Mouse (Mus musculus) cerebellum, postnatal 4 days (tissue): ENCODE measurements around the gene Tff2.

Source experiments
- DNase-seq, 2 experiments: peaks; one replicate each; pipeline ENCODE4 v3.0.0; 2022; ENCODE audit warnings: low spot score in 2 of 2, mixed read lengths in 1 of 2

Tff2 gene

GRCm38 (mm10) chr17:31136291-31136690, 7.8 kb downstream of the Tff2 start:
- DNase-seq, result no peak

GRCm38 (mm10) chr17:31134913-31135312, 9.2 kb downstream of the Tff2 start:
- no peak for DNase-seq

- DNase-seq, result no peak
These were observed 10.3 kb downstream of the Tff2 start for GRCm38 (mm10) chr17:31133776-31134175.

- no peak for DNase-seq
These were observed 12.7 kb downstream of the Tff2 start for GRCm38 (mm10) chr17:31131269-31131821.

GRCm38 (mm10) chr17:31129452-31129851, 14.6 kb downstream of the Tff2 start, which contains the start of gene Tff3:
Gene Tff3 (minus strand): TSS chr17:31129646.
- DNase-seq, result no peak

GRCm38 (mm10) chr17:31128708-31129318, 15.3 kb downstream of the Tff2 start:
- no peak for DNase-seq

GRCm38 (mm10) chr17:31125548-31126266, 18.4 kb downstream of the Tff2 start:
- peak; percentile 47 to 82 for DNase-seq

- peak; percentile 54 to 75 for DNase-seq
These were observed 22.1 kb downstream of the Tff2 start for GRCm38 (mm10) chr17:31121975-31122374.

GRCm38 (mm10) chr17:31119429-31119828, 24.7 kb downstream of the Tff2 start:
- DNase-seq, result peak; percentile 64 to 82

GRCm38 (mm10) chr17:31117946-31118345, 26.1 kb downstream of the Tff2 start:
- DNase-seq, result no peak

- DNase-seq, result no peak
These were observed 28.0 kb downstream of the Tff2 start for GRCm38 (mm10) chr17:31116063-31116462.

GRCm38 (mm10) chr17:31113191-31113856, 30.8 kb downstream of the Tff2 start:
- DNase-seq, result no peak

- no peak for DNase-seq
These were observed 35.7 kb downstream of the Tff2 start for GRCm38 (mm10) chr17:31108388-31108787.

- DNase-seq, result no peak
These were observed 40.3 kb downstream of the Tff2 start for GRCm38 (mm10) chr17:31103823-31104222.

- no peak for DNase-seq
These were observed 41.0 kb downstream of the Tff2 start for GRCm38 (mm10) chr17:31103007-31103570.

- DNase-seq, result no peak
These were observed 45.3 kb downstream of the Tff2 start for GRCm38 (mm10) chr17:31098788-31099187.

GRCm38 (mm10) chr17:31096893-31097292, 47.2 kb downstream of the Tff2 start:
- DNase-seq, result no peak

- no peak for DNase-seq
These were observed 48.5 kb downstream of the Tff2 start for GRCm38 (mm10) chr17:31095570-31095969.

- DNase-seq, result no peak
These were observed 49.3 kb downstream of the Tff2 start for GRCm38 (mm10) chr17:31094781-31095180.
